ENCODE assay signal across 8 mouse cellular contexts in genomic region chr12:90398564-90398963, GRCm38 (mm10).
DNase-seq lines count a peak whose midpoint lies in the region; ATAC-seq lines count a peak whose summit lies in the region.

No protein-coding gene starts in this region.

- intact Hi-C loops in gastrocnemius, postnatal 36 days (cut with DNase I), result no loop called here

- no peaks in the 10 kb centered on the region for H3K9me3 ChIP-seq in midbrain, embryonic 14.5 days (ENCODE audit: control insufficient read depth, low read length)
- H3K9me3 ChIP-seq in midbrain, embryonic 16.5 days (replicated peaks; ENCODE audit: control insufficient read depth, low read length, poor library complexity, severe bottlenecking), result no peaks in the 10 kb centered on the region

- 86% methylated on average over 5 of the region's 5 CpGs for WGBS in midbrain, embryonic 14.5 days
- WGBS in midbrain, embryonic 16.5 days, result 79% methylated on average over 5 of the region's 5 CpGs

- no peaks in the 10 kb centered on the region for H3K27me3 ChIP-seq in midbrain, embryonic 14.5 days (ENCODE audit: control insufficient read depth, insufficient read depth, low read length)
- no peaks in the 10 kb centered on the region for H3K27me3 ChIP-seq in midbrain, embryonic 16.5 days (ENCODE audit: control insufficient read depth, insufficient read depth, low read depth, low read length)

- no peak for ATAC-seq in midbrain, embryonic 14.5 days (ENCODE audit: low FRiP score, low TSS enrichment)
- ATAC-seq in midbrain, embryonic 16.5 days, result no peak

- H3K27ac ChIP-seq in midbrain, embryonic 14.5 days (replicated peaks; ENCODE audit: low read depth, low read length), result no peak overlapping the region
- H3K27ac ChIP-seq in midbrain, embryonic 16.5 days (ENCODE audit: low read length), result no peak overlapping the region

- DNase-seq in gastrocnemius, postnatal 10 days, result peak; percentile 32
- DNase-seq in gastrocnemius, postnatal 36 days, result no peak
- DNase-seq in midbrain, embryonic 14.5 days, result peak; percentile 61
- peak; percentile 0 for DNase-seq in c-Kit-positive CD71-positive TER-119-negative erythroid progenitor cells, embryonic 14.5 days (ENCODE audit: low read depth)
- peak; percentile 40 for DNase-seq in layer of hippocampus, adult 11-12 months (ENCODE audit: low spot score)
- no peak for DNase-seq in frontal cortex, postnatal 14 days (ENCODE audit: low spot score in 2 of 2)
- DNase-seq in spleen, postnatal 10 days (ENCODE audit: low spot score in 2 of 2), result no peak

- H3K4me2 ChIP-seq in midbrain, embryonic 14.5 days (ENCODE audit: low read length), result no peak overlapping the region
- H3K4me2 ChIP-seq in midbrain, embryonic 16.5 days (ENCODE audit: low read length), result no peak overlapping the region

- no peak overlapping the region for H3K9ac ChIP-seq in midbrain, embryonic 14.5 days (replicated peaks; ENCODE audit: low read length)
- H3K9ac ChIP-seq in midbrain, embryonic 16.5 days (ENCODE audit: low read depth, low read length), result no peak overlapping the region

- H3K4me3 ChIP-seq in midbrain, embryonic 14.5 days (replicated peaks; ENCODE audit: low read depth, low read length), result no peak overlapping the region
- H3K4me3 ChIP-seq in midbrain, embryonic 16.5 days (ENCODE audit: low read depth, low read length), result no peak overlapping the region

- H3K4me1 ChIP-seq in midbrain, embryonic 14.5 days (ENCODE audit: control insufficient read depth, insufficient read depth, low read length), result no peaks in the 10 kb centered on the region
- no peaks in the 10 kb centered on the region for H3K4me1 ChIP-seq in midbrain, embryonic 16.5 days (ENCODE audit: control insufficient read depth, insufficient read depth, low read length)

- H3K36me3 ChIP-seq in midbrain, embryonic 14.5 days (ENCODE audit: control insufficient read depth, insufficient read depth, low read length), result no peaks in the 10 kb centered on the region
- no peaks in the 10 kb centered on the region for H3K36me3 ChIP-seq in midbrain, embryonic 16.5 days (ENCODE audit: control insufficient read depth, insufficient read depth, low read length)

Comparison
In these comparisons a context has a peak if more than half of its experiments do, and no peak if none do; other contexts are left out.
1. DNase-seq: peak in gastrocnemius, postnatal 10 days (single experiment), midbrain, embryonic 14.5 days (single experiment), c-Kit-positive CD71-positive TER-119-negative erythroid progenitor cells, embryonic 14.5 days (single experiment) and layer of hippocampus, adult 11-12 months (single experiment); none in gastrocnemius, postnatal 36 days (0 of 2), frontal cortex, postnatal 14 days (0 of 2) and spleen, postnatal 10 days (0 of 2).